Mouse (Mus musculus): ENCODE results near the gene Vps26c.
"Not testable (repeated sequence)": the region's sequence is repeated elsewhere in the genome, so short reads cannot be mapped to it uniquely, and the experiment has no call there.

The Vps26c gene

DNA sequence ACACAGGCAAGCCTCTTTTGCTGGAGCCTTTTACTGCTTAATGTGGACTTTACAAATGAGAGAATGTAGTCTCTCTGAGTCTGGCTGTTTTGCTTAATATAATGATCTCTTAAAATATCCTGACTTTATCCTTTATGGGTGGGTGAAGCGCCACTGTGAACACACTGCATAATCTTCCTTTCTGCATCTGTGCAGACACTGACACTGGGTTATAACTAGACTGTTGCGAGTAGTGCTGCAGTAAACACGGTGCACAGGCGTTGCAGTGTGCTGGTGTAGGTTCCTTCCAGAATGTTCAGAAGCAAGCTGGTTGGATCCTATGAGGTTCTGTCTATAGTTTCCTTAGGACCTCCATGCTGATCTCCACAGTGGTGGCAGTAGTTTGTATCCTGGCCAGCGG is 37.3 kb downstream of the Vps26c start:
- no peak for DNase-seq (ENCODE audit: low spot score)

GRCm38 (mm10) chr16:94487341-94487740 is 39.3 kb downstream of the Vps26c start:
- no peak for DNase-seq (ENCODE audit: low spot score)

DNA sequence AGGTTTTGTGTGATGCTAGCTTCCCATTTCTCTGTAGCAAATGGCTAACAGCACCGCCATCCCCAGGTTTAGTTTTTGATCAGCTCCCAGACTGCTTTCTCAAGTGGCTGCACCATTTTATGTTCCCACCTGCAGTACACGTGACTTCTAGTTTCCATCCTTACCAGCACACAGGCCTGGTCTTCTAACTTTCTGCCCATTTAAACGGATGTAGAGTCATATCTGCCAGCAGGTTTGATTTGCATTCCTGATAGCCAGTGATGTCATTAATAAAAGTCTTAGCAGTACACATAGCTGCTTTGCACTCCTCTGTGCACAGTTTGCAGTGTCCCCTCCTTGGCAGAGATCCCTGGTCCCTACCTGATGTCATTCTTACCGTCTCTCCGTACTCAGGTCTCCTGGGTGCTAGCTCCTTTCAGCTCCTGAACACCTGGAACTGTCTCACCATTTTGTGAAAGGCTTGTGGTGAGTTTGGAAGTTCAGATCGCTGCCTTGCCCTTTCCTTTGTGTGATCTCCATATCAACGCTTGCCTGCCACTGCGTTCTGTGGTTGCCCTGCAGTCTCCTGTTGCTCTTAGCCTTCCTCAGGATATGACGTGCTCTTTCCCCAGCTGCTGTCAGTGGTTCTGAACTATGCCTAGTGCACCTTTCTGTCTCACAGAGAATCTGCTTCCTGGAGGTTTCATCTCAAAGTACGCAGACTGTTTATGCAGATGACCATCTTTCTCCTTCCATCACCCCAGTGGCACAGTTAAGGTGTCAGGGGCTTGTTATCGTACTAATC is 41.7 kb downstream of the Vps26c start:
- no peak for DNase-seq (ENCODE audit: low spot score)

DNA sequence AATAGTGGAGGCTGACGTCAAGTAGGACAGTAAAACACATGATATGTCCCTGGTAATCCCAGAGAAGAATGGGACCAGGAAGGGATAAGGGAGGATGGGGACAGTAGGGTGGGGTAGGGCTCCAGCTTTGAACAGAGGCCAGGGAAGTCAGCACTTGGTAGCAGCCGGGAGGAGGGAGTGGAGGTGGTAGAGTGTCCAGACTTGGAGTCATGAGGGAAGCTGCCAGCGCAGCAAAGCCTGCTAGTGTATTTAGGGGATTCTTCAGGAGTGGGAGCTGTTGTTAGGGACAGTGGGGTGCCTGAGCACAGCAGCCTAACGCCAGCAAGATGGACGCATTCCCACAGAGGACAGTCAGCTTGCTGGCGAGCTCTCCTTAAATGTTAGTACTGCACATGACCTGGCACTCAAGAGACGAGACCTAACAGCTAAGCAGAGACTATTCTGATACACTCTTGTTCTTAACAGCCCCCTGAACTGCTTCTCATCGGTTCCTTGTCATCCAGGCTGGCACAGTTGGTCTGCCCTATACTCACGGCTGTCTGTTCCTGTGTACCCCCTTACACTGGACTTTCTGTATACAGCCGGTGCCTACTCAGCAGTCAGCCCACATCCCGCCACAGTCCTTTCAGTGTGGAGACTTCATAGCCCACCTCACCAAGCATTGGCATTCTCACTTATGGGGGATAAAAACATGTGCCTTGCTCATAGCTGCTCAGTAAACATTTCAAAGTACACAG is 53.4 kb downstream of the Vps26c start:
- DNase-seq (ENCODE audit: low spot score), result no peak

DNA sequence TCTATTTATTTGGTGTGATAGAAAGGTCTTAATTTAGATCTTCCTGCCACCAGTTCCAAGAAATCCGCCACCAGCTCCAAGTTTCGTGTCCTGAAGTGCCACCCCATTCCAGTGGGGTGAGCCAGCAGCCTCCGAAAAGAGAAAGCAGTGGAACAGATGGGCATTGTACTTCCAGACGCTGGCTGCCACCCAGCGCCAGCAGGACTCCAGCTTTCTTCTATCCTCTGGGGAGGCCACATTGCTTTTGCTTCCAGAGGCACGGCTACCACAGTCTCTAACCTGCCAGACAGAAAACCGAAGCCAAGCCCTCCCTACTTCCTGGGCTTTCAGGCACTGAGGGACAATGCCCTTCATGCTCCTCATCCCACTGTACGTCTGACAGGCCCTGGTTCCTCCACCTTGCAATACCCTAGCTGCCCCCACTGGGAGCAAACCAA is 54.1 kb downstream of the Vps26c start:
- DNase-seq (ENCODE audit: low spot score), result peak; percentile 44

DNA sequence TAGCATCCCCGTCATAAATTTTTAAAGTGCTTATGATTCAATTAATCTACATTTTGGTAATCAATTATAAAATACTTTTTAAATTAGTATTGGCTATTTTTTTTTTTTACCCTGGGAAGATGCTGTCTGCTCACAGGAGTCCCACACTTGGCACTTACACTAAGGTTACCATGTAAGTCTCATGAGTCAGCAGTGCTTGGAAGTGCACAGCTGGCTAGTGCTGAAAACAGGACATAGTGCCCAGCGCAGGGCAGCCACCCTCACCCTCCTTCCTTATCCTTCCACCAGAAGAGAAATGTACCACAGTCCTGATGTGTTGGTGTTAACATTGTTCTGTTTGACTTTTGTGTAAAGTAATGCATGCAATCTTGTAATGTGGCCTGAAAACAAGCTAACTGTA is 58.2 kb downstream of the Vps26c start:
- DNase-seq (ENCODE audit: low spot score), result no peak

DNA sequence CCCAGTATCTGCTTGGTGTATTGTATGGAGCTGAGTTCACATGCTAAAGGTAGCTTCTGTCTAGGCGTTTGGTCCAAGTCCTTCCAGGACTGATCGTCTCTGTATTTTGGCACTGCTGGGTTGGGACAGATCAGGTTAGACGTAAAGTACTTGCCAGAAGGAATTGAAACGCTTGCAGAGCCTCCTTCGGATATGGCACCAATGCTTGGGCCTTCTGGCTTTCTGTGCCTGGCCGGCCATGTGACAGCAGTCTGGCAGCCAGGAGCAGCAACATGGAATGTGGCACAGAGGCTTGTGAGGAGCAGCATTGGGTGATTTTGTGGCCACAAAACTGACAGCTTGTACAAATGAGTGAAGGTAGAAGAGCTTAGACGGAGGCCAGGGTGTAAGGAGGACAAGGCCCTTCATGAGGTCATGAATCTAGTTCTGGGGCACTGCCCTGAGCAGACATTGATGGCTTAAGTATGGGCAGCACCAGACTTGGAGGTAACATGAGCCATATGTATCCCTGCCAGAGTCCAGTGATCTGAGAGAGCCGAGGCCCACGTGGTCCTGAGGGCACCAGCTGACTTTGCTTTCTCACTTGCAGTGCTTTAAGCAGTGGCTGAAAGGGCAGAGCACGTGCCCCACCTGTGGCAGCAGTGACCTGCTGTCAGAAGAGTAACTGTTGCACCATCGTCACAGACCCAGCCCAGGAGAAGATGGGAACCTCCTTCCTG is 59.1 kb downstream of the Vps26c start:
- DNase-seq (ENCODE audit: low spot score), result no peak

- not testable (repeated sequence) for DNase-seq (ENCODE audit: low spot score)
Observed at GRCm38 (mm10) chr16:94466317-94466716, 60.3 kb downstream of the Vps26c start.

DNA sequence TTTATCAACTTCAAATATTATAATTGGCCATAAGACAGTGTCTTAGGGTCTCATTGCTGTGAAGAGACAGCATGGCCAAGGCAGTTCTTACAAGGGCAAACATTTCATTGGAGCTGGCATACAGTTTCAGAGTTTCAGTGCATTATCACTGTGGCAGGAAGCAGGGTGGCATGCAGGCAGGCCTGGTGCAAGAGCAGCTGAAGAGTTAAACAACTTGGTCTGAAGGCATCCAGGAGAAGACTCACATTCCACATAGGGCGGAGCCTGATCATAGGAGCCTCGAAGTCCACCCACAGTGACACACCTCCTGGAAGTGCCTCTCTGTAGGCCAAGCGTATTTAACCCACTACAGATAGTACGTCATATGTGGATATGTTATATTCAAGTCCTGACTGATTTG is 60.7 kb downstream of the Vps26c start:
- no peak for DNase-seq (ENCODE audit: low spot score)

GRCm38 (mm10) chr16:94464067-94464466 is 62.6 kb downstream of the Vps26c start:
- no peak for DNase-seq (ENCODE audit: low spot score)

DNA sequence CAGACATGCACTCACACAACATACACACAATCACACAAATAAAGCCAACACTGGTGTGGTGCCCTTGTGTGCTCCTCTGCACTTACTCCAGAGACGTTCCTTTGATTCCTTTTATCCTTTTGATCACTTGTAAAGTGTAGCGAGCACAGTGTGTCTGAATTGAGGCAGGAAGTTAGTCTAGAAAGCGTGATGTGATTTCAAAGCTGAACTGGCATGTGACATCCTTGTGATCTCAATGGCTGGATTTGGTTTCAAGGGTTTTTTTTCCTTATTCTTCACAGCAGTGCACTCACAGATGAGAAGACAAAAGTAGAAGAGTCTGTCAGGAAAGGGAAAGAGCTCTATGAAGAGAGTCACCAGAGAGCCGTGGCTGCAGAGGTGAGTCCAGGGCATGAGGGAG is 72.5 kb downstream of the Vps26c start:
- DNase-seq (ENCODE audit: low spot score), result no peak

- no peak for DNase-seq (ENCODE audit: low spot score)
Observed at GRCm38 (mm10) chr16:94452768-94453167, 73.9 kb downstream of the Vps26c start.

DNA sequence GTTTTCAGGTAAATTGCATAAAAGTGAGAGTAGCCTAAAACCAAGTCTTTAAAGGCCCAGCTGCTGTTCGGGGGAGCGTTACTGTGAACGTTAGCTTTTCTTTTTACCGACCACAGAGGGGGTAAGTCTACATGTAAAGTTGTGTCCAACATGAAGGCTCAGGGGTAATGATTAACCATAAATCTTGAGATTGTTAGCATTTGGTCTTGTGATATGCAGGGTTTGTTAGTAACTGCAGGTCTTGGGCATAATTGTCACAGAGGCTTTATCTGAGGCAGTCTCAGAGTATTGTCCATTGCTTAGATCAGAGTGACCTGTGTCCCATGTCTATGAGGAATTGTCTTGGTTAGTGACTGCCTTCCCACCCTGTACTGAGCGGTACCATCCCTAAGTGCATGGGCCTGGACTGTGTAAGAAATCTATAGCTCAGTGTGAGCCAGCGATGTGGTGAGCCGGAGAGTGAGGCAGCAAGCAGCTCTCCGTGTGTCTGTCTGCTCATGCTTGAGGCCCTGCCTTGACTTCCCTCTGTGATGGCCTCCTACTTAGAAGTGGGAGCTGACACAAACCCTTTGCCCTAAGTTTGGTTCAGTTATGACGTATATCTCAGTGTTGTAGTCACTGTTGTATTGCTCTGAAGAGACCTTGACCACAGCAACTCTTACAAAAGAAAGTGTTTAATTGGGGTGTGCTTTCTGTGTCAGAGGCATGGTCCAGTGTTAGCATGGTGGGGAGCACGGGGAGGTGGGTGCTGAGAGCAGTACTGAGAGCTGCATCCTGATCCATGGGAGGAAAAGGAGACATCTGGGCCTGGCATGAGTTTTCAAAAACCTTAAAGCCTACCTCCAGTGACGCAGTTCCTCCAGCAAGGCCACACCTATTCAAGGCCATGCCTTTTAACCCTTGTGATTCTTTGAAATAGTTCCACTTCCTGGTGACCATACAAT is 74.8 kb downstream of the Vps26c start:
- DNase-seq (ENCODE audit: low spot score), result no peak

DNA sequence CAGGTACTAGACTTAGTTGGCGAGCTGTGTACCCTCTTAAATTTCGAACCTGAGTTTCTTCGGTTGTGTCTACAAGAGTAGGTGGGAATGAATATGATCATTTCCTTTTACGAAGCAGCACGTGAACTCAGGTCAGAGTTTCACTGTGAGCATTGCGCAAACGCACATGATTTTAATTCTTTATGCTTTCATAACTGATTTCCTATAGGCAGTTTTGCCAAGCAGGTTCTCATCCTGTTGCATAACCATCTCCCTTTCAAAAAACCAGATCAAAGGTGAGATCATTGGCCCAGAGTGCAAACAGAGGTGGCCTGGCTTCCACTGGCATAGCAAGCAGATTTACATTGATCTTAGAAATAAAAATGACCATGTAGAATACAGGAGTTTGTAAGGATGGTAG is 77.0 kb downstream of the Vps26c start:
- no peak for DNase-seq (ENCODE audit: low spot score)

GRCm38 (mm10) chr16:94449151-94449550 is 77.5 kb downstream of the Vps26c start:
- DNase-seq (ENCODE audit: low spot score), result no peak
